Mouse (Mus musculus): ENCODE results near the gene Spata16.

GRCm38 (mm10) chr3:26834178-26835050, 197.0 kb downstream of the Spata16 start:
- TF ChIP-seq CTCF (IDR thresholded peaks at IDR 0.05; ENCODE audit: borderline replicate concordance, extremely low read depth, insufficient read depth, insufficient read length) (peak; percentile 64; the same call in 1 of the 2 replicates), POLR2A (IDR thresholded peaks at IDR 0.05; ENCODE audit: borderline replicate concordance, extremely low read depth, insufficient read depth, insufficient read length, poor library complexity, severe bottlenecking) (no peak)

Data from brain, embryonic 14.5 days (tissue).